Mouse (Mus musculus) hindbrain, embryonic 14.5 days (tissue): ENCODE data around the gene Alpk1. TPM values are rescaled to one million over a fixed set of nuclear protein-coding genes. Genes with fewer than 3 reads are reported as not detected.

Experiments used
- ATAC-seq: fragments of 200-750 bp; cut with Nextera tagmentation; 2 replicates; pipeline ENCODE4 v1.8.0; 2017; ENCODE audit warnings: moderate number of reproducible peaks, mild to moderate bottlenecking, moderate TSS enrichment, moderate library complexity; ENCODE audit not compliant: low FRiP score
- DNase-seq: peaks from one replicate; pipeline ENCODE4 v3.0.0-alpha.2; 2015; ENCODE audit warnings: low spot score
- H3K27ac ChIP-seq: fragments of 300-500 bp; sonication (generic); 2 replicates; pipeline ENCODE4 v1.5.1; 2014; ENCODE audit warnings: mild to moderate bottlenecking, moderate library complexity
- H3K27me3 ChIP-seq: fragments of 300-500 bp; sonication (generic); 2 replicates; pipeline ENCODE4 v1.6.1; 2014; ENCODE audit warnings: mild to moderate bottlenecking, low read length, mixed read lengths; ENCODE audit not compliant: control insufficient read depth, insufficient read depth
- H3K36me3 ChIP-seq: fragments of 300-500 bp; sonication (generic); replicated peaks from 2 replicates; pipeline ENCODE4 v1.6.1; 2014; ENCODE audit not compliant: control insufficient read depth, insufficient read depth
- H3K4me1 ChIP-seq: fragments of 300-500 bp; sonication (generic); replicated peaks from 2 replicates; pipeline ENCODE4 v1.6.1; 2014; ENCODE audit warnings: antibody characterized with exemption, low read length, mixed read lengths; ENCODE audit not compliant: control insufficient read depth, insufficient read depth
- H3K4me2 ChIP-seq: fragments of 300-500 bp; sonication (generic); replicated peaks from 2 replicates; pipeline ENCODE4 v1.6.1; 2014; ENCODE audit warnings: mild to moderate bottlenecking, moderate library complexity
- H3K4me3 ChIP-seq: fragments of 300-500 bp; sonication (generic); replicated peaks from 2 replicates; pipeline ENCODE4 v1.5.1; 2014; ENCODE audit warnings: mild to moderate bottlenecking, low read length
- H3K9ac ChIP-seq: fragments of 300-500 bp; sonication (generic); 2 replicates; pipeline ENCODE4 v1.6.1; 2014
- H3K9me3 ChIP-seq: fragments of 300-500 bp; sonication (generic); 2 replicates; pipeline ENCODE4 v1.6.1; 2016; ENCODE audit warnings: low read length; ENCODE audit not compliant: control insufficient read depth
- WGBS: fragments of 180-500 bp; shearing (Covaris S2); extraction: QIAGEN DNeasy Blood & Tissue Kit; methylation state at CpG from one replicate; pipeline ENCODE4 v1.1.7; 2014; 5-methylcytosine and 5-hydroxymethylcytosine counted together
- polyA plus RNA-seq: library from polyadenylated mRNA; unstranded; fragments of >200 nt; fragmentation: Nextera tagmentation; extraction: Ambion mirVana; gene quantifications from 2 replicates; pipeline ENCODE4 v1.2.1, GENCODE M21; 2014

Alpk1 gene
- polyA plus RNA-seq, 1 experiment from 2014 or later, result 0.91 TPM

GRCm38 (mm10) chr3:127628311-127629184, 151.8 kb downstream of the Alpk1 start:
- H3K4me1 ChIP-seq, result peaks cover 15% of the 10 kb centered on the region; the same call in 1 of the 2 replicates
- H3K4me3 ChIP-seq, result no peak overlapping the region
- ATAC-seq (no peak), DNase-seq (no peak)
- peaks cover 93% of the 10 kb centered on the region for H3K27me3 ChIP-seq
- no peaks in the 10 kb centered on the region for H3K9me3 ChIP-seq
- peak overlapping the region; percentile 27; the same call in 1 of the 2 replicates for H3K4me2 ChIP-seq
- H3K27ac ChIP-seq, result no peak overlapping the region
- H3K36me3 ChIP-seq, result no peaks in the 10 kb centered on the region
- 2% methylated on average over 37 of the region's 37 CpGs for WGBS
- no peak overlapping the region for H3K9ac ChIP-seq

GRCm38 (mm10) chr3:127627956-127628310, 152.4 kb downstream of the Alpk1 start:
- Histone ChIP-seq H3K4me3 (no peak overlapping the region), H3K9me3 (no peaks in the 10 kb centered on the region), H3K9ac (no peak overlapping the region), H3K36me3 (no peaks in the 10 kb centered on the region), H3K4me1 (peaks cover 14% of the 10 kb centered on the region; the same call in 1 of the 2 replicates), H3K4me2 (peak overlapping the region; percentile 27; the same call in 1 of the 2 replicates), H3K27me3 (peaks cover 88% of the 10 kb centered on the region), H3K27ac (no peak overlapping the region)
- WGBS, result 1% methylated on average over 9 of the region's 9 CpGs
- DNase-seq (peak; percentile 30), ATAC-seq (no peak)

- peaks cover 82% of the 10 kb centered on the region for H3K27me3 ChIP-seq
- no peaks in the 10 kb centered on the region for H3K36me3 ChIP-seq
- H3K4me3 ChIP-seq, result no peak overlapping the region
- DNase-seq, result no peak
- H3K9ac ChIP-seq, result no peak overlapping the region
- no peak overlapping the region for H3K27ac ChIP-seq
- ATAC-seq, result no peak
- H3K4me1 ChIP-seq, result peaks cover 11% of the 10 kb centered on the region; the same call in 1 of the 2 replicates
- WGBS, result 2% methylated on average over 28 of the region's 28 CpGs
- no peak overlapping the region for H3K4me2 ChIP-seq
- no peaks in the 10 kb centered on the region for H3K9me3 ChIP-seq
Measured at GRCm38 (mm10) chr3:127627151-127627955, 153.0 kb downstream of the Alpk1 start.

DNA sequence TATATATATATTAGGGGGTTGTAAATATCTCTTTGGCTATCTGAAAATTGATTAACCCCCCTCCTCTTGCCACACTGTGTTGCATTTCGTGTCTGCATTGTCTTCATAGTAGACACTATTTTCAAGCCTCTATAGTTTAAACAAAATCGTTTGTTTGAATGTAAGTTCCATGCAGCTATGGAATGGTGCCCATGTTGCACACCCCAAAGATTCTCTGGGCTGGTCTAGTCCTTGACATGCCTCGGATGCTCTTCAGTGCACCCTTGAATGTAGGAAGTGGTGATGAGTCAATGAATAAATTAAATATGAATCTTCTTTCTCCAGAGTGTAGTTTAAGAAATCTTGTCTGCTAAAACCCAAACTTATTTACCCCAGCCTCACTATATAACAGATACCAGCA, 153.8 kb downstream of the Alpk1 start:
- ATAC-seq (no peak), DNase-seq (peak; percentile 29)
- Histone ChIP-seq H3K9me3 (no peaks in the 10 kb centered on the region), H3K36me3 (no peaks in the 10 kb centered on the region), H3K4me1 (peaks cover 10% of the 10 kb centered on the region; the same call in 1 of the 2 replicates), H3K9ac (no peak overlapping the region), H3K27me3 (peaks cover 74% of the 10 kb centered on the region), H3K4me3 (no peak overlapping the region), H3K27ac (no peak overlapping the region), H3K4me2 (no peak overlapping the region)
- 2% methylated on average over 3 of the region's 3 CpGs for WGBS

DNA sequence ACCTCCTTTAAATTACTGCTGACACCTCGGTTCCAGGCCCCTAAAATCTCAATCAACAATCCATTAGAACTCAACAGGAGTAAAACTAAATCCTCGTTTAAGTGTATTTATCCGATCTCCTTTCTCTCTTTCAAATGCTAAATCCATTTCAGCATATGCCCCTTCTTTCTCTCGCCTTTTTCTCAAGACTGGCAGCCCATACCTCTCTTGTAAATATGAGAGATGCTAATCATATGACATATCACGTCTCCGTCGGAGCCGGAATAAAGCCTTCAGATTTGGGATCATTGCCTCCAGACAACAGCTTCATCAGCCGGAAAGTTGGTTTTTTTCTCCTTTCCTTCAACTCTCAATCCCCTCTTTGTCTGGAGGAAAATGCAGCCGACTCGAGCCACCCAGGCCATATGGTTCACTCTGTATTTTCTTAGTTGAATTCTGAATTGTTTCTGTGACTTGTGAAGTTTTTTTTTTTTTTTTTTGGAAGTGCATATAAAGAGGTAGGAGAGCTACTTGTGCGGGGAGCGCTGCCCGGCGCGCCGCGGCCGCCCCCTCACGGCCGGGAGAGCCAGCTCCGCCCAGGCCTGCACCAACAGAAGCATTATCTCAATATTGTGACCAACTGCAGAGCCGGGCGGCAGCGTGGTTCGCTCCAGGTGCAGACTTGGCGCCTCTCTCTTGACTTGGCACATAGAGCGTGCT, 154.5 kb downstream of the Alpk1 start:
- under 1% methylated on average over 28 of the region's 28 CpGs for WGBS
- H3K27ac ChIP-seq, result no peak overlapping the region

DNA sequence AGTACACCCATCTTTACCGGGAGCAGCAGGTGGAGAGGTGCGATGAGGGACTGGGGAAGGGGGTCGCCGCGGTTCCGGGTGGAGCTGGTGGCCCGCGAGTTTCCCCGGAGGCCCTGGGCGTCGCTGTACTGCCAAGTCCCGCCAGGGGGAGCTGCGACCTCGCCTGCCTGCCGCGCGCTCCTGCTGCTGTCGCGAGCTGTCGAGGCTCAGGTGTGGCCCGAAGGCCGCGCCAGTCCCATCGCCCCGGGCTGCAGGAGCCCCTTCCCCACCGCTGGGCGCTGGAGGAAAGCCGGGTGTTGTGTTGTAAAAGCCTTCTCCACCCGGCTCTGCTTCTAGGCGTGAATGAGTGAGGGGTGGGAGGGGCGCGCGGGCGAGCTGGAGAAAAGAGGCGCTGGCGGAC, 155.0 kb downstream of the Alpk1 start:
- Histone ChIP-seq H3K36me3 (no peaks in the 10 kb centered on the region), H3K27me3 (peaks cover 64% of the 10 kb centered on the region), H3K9ac (0 out of 2 replicates have a peak overlapping the region, but pooled peaks have one; percentile 11), H3K27ac (no peak overlapping the region), H3K4me3 (peak overlapping the region; percentile 33), H3K4me2 (peak overlapping the region; percentile 63), H3K4me1 (peaks cover 10% of the 10 kb centered on the region; the same call in 1 of the 2 replicates), H3K9me3 (no peaks in the 10 kb centered on the region)
- peak; percentile 78 for DNase-seq
- ATAC-seq, result peak; percentile 81
- under 1% methylated on average over 36 of the region's 36 CpGs for WGBS

More for the DNA sequence above, 154.5 kb downstream of the Alpk1 start:
- H3K4me1 ChIP-seq, result peaks cover 10% of the 10 kb centered on the region; the same call in 1 of the 2 replicates
- peak overlapping the region; percentile 63 for H3K4me2 ChIP-seq
- H3K4me3 ChIP-seq, result peak overlapping the region; percentile 33
- H3K9ac ChIP-seq, result 0 out of 2 replicates have a peak overlapping the region, but pooled peaks have one; percentile 11
- no peaks in the 10 kb centered on the region for H3K36me3 ChIP-seq
- ATAC-seq (peak; percentile 28; the same call in 1 of the 2 replicates), DNase-seq (peak; percentile 38)
- H3K9me3 ChIP-seq, result no peaks in the 10 kb centered on the region
- peaks cover 69% of the 10 kb centered on the region for H3K27me3 ChIP-seq

Other genes starting within 250 kb of the Alpk1 start
- gene Larp7, start 227.2 kb downstream of the Alpk1 start, polyA plus RNA-seq, result 25.6 and 27.0 TPM in 2 replicates
- 2.6 and 2.7 TPM in 2 replicates for gene Zgrf1, start 227.0 kb downstream of the Alpk1 start, polyA plus RNA-seq
- gene Neurog2, start 147.4 kb downstream of the Alpk1 start, polyA plus RNA-seq, result 3.8 and 6.4 TPM in 2 replicates
- gene Tifa, start 9.3 kb upstream of the Alpk1 start, polyA plus RNA-seq, result 3.9 and 5.3 TPM in 2 replicates
- gene Ap1ar, start 57.0 kb upstream of the Alpk1 start, polyA plus RNA-seq, result 100.0 and 102 TPM in 2 replicates
- gene Fam241a, start 115.8 kb upstream of the Alpk1 start, polyA plus RNA-seq, result 9.9 and 10.4 TPM in 2 replicates